Mouse (Mus musculus): ENCODE measurements at regions not wholly inside any gene's neighbourhood (a gene's known extent, or its start where the extent isn't known, plus 50 kb on each side); places are given as distances from the start of the nearest gene placed in this dataset.

DNA sequence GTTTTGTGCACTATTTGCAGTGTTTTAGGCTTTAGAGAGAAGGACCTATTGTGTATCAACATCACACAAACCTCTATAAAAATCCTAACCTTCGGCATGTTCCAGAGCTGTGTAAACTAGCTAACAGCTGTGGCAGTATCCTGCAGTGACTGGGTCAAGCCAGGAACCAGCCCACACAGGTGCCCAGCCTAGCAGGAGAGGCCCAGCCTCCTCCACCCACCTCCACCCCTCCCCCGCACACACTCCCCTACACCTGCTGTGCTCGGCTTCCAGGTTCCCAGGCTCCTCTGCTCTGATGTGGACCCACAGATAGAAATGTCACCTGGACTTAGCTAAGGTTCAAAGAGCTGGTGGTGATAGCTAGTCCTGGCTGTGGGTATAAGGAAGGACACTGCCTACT, 179.5 kb upstream of the Klf3 start:
- Histone ChIP-seq H3K27me3 (ENCODE audit: control insufficient read depth, insufficient read depth, low read depth, low read length) (no peaks in the 10 kb centered on the region), H3K4me1 (ENCODE audit: control insufficient read depth, insufficient read depth, low read length) (no peaks in the 10 kb centered on the region), H3K9me3 (replicated peaks; ENCODE audit: control insufficient read depth, low read length, poor library complexity, severe bottlenecking) (no peaks in the 10 kb centered on the region), H3K36me3 (ENCODE audit: control insufficient read depth, insufficient read depth, low read length) (no peaks in the 10 kb centered on the region), H3K27ac (ENCODE audit: low read length) (no peak overlapping the region), H3K9ac (ENCODE audit: low read depth, low read length) (no peak overlapping the region), H3K4me3 (ENCODE audit: low read depth, low read length) (no peak overlapping the region), H3K4me2 (ENCODE audit: low read length) (no peak overlapping the region)
- ATAC-seq: no peak
- 54% methylated on average over 3 of the region's 3 CpGs for WGBS

DNA sequence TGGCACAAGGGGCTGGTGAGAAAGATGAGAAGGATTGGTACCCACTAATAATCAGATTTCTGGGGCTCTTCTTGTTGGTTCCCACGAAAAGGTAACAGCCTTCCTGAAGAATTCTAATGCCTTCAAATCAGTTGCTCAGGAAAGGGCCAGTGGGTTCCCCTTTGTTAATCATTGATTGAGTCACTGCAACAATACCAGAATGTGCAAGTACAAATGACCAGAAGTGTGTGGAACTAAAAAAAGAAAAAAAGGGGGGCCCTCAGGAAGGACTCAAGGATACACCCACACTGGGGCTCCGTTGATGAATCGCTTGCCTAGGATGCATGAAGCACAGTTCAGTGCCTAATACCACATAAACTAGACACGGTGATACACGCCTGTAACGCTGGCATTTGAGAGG, 179.0 kb upstream of the Klf3 start:
- no peaks in the 10 kb centered on the region for H3K4me1 ChIP-seq (ENCODE audit: control insufficient read depth, insufficient read depth, low read length)
- WGBS: 85% methylated on average over 6 of the region's 6 CpGs
- no peaks in the 10 kb centered on the region for H3K27me3 ChIP-seq (ENCODE audit: control insufficient read depth, insufficient read depth, low read depth, low read length)

DNA sequence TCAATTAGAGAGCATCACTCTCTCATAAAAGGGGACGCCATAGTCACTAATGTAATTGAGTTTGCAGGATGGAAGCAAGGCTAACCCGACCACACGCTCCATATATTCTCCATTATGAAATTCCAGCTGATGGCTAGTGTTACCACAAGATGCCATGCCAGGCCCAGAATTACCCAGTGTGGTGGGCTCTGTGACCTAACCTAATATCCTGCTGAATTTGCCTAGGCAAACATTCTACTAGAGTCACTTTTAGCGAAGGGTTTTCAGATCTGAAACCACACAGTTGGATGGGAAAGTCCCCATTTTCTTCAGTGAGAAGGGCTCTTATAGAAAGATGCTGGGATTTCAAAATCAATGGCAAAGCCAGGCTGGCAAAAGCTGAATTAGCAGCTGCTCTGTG, 177.8 kb upstream of the Klf3 start:
- ATAC-seq: no peak
- no peak overlapping the region for H3K9ac ChIP-seq (ENCODE audit: low read depth, low read length)
- no peak overlapping the region for H3K27ac ChIP-seq (ENCODE audit: low read length)
- H3K27me3 ChIP-seq (ENCODE audit: control insufficient read depth, insufficient read depth, low read depth, low read length): no peaks in the 10 kb centered on the region
- H3K36me3 ChIP-seq (ENCODE audit: control insufficient read depth, insufficient read depth, low read length): no peaks in the 10 kb centered on the region
- no peak overlapping the region for H3K4me2 ChIP-seq (ENCODE audit: low read length)
- H3K9me3 ChIP-seq (replicated peaks; ENCODE audit: control insufficient read depth, low read length, poor library complexity, severe bottlenecking): no peaks in the 10 kb centered on the region
- no peak overlapping the region for H3K4me3 ChIP-seq (ENCODE audit: low read depth, low read length)
- H3K4me1 ChIP-seq (ENCODE audit: control insufficient read depth, insufficient read depth, low read length): no peaks in the 10 kb centered on the region
- WGBS: 83% methylated on average over 4 of the region's 4 CpGs

More for the DNA sequence above, 179.0 kb upstream of the Klf3 start:
- Histone ChIP-seq H3K4me3 (ENCODE audit: low read depth, low read length) (no peak overlapping the region), H3K36me3 (ENCODE audit: control insufficient read depth, insufficient read depth, low read length) (no peaks in the 10 kb centered on the region), H3K9me3 (replicated peaks; ENCODE audit: control insufficient read depth, low read length, poor library complexity, severe bottlenecking) (no peaks in the 10 kb centered on the region), H3K27ac (ENCODE audit: low read length) (no peak overlapping the region), H3K9ac (ENCODE audit: low read depth, low read length) (no peak overlapping the region), H3K4me2 (ENCODE audit: low read length) (no peak overlapping the region)
- ATAC-seq: no peak

DNA sequence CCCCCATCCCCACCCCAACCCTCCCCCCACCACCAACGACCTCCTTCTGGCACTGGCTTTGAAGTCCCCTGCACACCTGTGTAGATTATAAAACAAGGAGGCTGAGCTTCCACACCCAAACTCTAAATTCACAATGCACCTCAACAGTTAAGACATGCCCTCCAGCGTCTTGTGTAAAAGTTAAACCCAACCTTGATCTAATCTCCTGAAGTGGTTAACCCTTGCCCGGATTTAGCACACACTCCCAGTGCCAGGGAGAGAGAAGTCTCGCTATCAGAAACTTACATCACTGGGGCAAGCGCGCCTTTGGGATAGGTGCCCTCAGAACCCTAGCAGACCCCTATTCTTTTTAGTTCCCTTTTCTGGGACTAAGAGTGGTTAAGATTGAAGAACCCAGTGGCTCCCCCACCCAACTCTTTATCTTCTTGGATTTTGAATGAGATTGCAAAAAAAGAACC, 177.3 kb upstream of the Klf3 start:
- Histone ChIP-seq H3K9me3 (replicated peaks; ENCODE audit: control insufficient read depth, low read length, poor library complexity, severe bottlenecking) (no peaks in the 10 kb centered on the region), H3K36me3 (ENCODE audit: control insufficient read depth, insufficient read depth, low read length) (no peaks in the 10 kb centered on the region), H3K4me1 (ENCODE audit: control insufficient read depth, insufficient read depth, low read length) (no peaks in the 10 kb centered on the region), H3K4me3 (ENCODE audit: low read depth, low read length) (no peak overlapping the region), H3K4me2 (ENCODE audit: low read length) (no peak overlapping the region), H3K27ac (ENCODE audit: low read length) (no peak overlapping the region), H3K27me3 (ENCODE audit: control insufficient read depth, insufficient read depth, low read depth, low read length) (no peaks in the 10 kb centered on the region), H3K9ac (ENCODE audit: low read depth, low read length) (no peak overlapping the region)
- no peak for ATAC-seq
- whole genome bisulfite sequencing: 62% methylated on average over 6 of the region's 6 CpGs

DNA sequence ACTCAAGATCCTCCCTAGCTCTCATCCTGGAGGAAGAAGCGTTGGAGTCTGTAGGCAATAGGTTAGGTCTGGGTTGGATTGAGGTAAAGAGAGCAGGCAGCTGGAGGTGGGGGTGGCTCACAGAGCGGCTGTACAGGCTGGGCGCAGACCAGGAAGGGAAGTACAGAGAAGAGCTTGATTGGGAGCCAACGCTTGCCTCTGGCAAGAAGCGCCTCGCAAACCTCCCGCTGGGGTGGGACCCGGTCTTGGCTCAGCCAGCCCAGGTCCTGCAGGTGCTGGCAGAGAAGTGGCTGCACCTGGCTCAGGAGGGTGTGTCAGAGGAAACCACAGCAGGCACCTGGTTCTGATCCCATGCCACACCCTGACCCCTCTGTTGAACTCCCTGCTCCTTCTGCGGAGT, 176.8 kb upstream of the Klf3 start:
- no peaks in the 10 kb centered on the region for H3K9me3 ChIP-seq (replicated peaks; ENCODE audit: control insufficient read depth, low read length, poor library complexity, severe bottlenecking)
- ATAC-seq: no peak
- no peaks in the 10 kb centered on the region for H3K36me3 ChIP-seq (ENCODE audit: control insufficient read depth, insufficient read depth, low read length)
- H3K9ac ChIP-seq (ENCODE audit: low read depth, low read length): no peak overlapping the region
- no peaks in the 10 kb centered on the region for H3K4me1 ChIP-seq (ENCODE audit: control insufficient read depth, insufficient read depth, low read length)
- no peak overlapping the region for H3K27ac ChIP-seq (ENCODE audit: low read length)
- no peaks in the 10 kb centered on the region for H3K27me3 ChIP-seq (ENCODE audit: control insufficient read depth, insufficient read depth, low read depth, low read length)
- 61% methylated on average over 9 of the region's 9 CpGs for WGBS
- no peak overlapping the region for H3K4me2 ChIP-seq (ENCODE audit: low read length)
- no peak overlapping the region for H3K4me3 ChIP-seq (ENCODE audit: low read depth, low read length)

DNA sequence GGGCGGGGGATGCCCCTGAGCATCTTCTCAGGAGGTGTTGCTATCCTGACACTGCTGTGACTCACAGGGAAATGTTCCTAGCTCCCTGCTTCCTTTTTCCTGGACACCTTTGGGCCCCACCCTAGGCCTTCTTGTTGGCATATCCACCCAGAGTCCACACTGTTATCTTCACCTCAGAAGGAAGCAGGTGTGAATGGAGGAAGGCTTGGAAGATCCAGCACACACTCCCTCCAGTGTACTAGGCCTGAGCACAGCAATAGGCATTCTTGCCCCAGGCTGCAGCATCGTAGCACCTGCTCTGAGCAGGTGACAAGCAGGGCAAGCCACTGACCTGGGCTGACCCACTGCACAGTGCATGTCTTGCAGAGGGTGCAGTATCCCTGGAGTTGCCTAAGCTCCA, 172.6 kb upstream of the Klf3 start:
- ATAC-seq: no peak
- H3K9me3 ChIP-seq (replicated peaks; ENCODE audit: control insufficient read depth, low read length, poor library complexity, severe bottlenecking): no peaks in the 10 kb centered on the region
- no peaks in the 10 kb centered on the region for H3K4me1 ChIP-seq (ENCODE audit: control insufficient read depth, insufficient read depth, low read length)
- H3K4me3 ChIP-seq (ENCODE audit: low read depth, low read length): no peak overlapping the region
- 92% methylated on average over 2 of the region's 2 CpGs for WGBS
- no peaks in the 10 kb centered on the region for H3K27me3 ChIP-seq (ENCODE audit: control insufficient read depth, insufficient read depth, low read depth, low read length)
- H3K4me2 ChIP-seq (ENCODE audit: low read length): no peak overlapping the region
- H3K27ac ChIP-seq (ENCODE audit: low read length): no peak overlapping the region
- H3K9ac ChIP-seq (ENCODE audit: low read depth, low read length): no peak overlapping the region
- H3K36me3 ChIP-seq (ENCODE audit: control insufficient read depth, insufficient read depth, low read length): no peaks in the 10 kb centered on the region

DNA sequence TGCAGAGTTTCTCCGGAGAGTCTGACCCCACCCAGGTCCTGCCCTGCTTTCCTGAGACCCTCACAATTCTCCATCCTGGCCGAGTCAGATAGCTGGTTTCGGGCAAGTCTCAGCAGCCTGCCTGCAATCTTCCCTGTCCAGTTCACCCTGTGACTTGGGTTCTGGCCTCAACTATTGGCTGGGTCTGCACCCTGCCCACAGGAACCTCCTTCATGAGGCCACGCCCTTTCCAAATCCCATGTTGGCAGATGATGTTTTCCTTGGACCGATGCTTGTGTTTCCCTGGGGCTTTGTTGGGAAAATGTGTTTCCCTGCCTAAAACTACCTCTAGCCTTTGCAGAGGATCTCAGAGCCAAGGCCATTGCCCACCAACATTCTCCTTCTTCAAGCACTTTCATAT, 171.0 kb upstream of the Klf3 start:
- H3K4me3 ChIP-seq (ENCODE audit: low read depth, low read length): no peak overlapping the region
- no peak overlapping the region for H3K9ac ChIP-seq (ENCODE audit: low read depth, low read length)
- H3K9me3 ChIP-seq (replicated peaks; ENCODE audit: control insufficient read depth, low read length, poor library complexity, severe bottlenecking): no peaks in the 10 kb centered on the region
- H3K4me1 ChIP-seq (ENCODE audit: control insufficient read depth, insufficient read depth, low read length): no peaks in the 10 kb centered on the region
- no peaks in the 10 kb centered on the region for H3K36me3 ChIP-seq (ENCODE audit: control insufficient read depth, insufficient read depth, low read length)
- H3K27ac ChIP-seq (ENCODE audit: low read length): no peak overlapping the region
- H3K27me3 ChIP-seq (ENCODE audit: control insufficient read depth, insufficient read depth, low read depth, low read length): no peaks in the 10 kb centered on the region
- WGBS: 91% methylated on average over 5 of the region's 5 CpGs
- no peak for ATAC-seq
- no peak overlapping the region for H3K4me2 ChIP-seq (ENCODE audit: low read length)

DNA sequence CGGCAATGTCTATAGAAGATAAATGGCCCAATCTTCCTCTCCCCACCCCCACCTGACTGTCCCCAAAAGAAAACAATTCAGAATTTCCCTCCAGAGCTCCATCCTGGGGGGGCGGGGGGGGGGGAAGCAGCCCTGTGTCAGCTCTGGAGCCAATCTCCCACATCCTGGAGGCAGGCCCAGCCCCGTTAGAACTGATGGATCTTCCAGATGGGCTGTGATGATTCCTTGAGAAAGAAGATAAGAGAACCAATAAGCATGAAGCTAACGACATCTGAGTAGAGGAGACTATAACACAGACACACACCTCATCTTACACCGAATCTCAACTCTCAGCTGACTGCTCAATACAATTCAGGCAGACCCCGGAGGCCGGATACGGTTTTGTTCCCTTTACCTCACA, 169.2 kb upstream of the Klf3 start:
- Histone ChIP-seq H3K36me3 (ENCODE audit: control insufficient read depth, insufficient read depth, low read length) (no peaks in the 10 kb centered on the region), H3K9ac (ENCODE audit: low read depth, low read length) (no peak overlapping the region), H3K27me3 (ENCODE audit: control insufficient read depth, insufficient read depth, low read depth, low read length) (no peaks in the 10 kb centered on the region), H3K4me2 (ENCODE audit: low read length) (no peak overlapping the region), H3K4me3 (ENCODE audit: low read depth, low read length) (no peak overlapping the region), H3K27ac (ENCODE audit: low read length) (no peak overlapping the region), H3K9me3 (replicated peaks; ENCODE audit: control insufficient read depth, low read length, poor library complexity, severe bottlenecking) (no peaks in the 10 kb centered on the region), H3K4me1 (ENCODE audit: control insufficient read depth, insufficient read depth, low read length) (no peaks in the 10 kb centered on the region)
- ATAC-seq: no peak
- 83% methylated on average over 8 of the region's 8 CpGs for WGBS

DNA sequence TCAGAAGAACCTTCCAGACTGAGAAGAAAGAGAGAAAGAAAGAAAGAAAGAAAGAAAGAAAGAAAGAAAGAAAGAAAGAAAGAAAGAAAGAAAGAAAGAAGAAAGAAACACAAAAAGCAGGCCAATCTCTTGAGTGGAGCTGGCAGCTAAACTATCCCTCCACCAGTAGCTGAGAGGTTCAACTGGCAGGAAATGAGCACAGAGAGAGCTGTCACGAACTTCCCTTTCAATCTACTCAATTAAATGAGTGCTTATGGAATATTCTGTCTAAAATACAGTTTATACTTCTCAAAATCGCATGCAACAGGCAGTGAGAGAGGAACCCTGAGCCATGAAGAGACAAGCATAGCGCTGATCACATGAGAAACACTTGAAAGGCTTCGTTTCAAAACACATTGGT, 168.5 kb upstream of the Klf3 start:
- WGBS: 83% methylated on average over 4 of the region's 4 CpGs
- no peak for ATAC-seq
- H3K27ac ChIP-seq (ENCODE audit: low read length): no peak overlapping the region

DNA sequence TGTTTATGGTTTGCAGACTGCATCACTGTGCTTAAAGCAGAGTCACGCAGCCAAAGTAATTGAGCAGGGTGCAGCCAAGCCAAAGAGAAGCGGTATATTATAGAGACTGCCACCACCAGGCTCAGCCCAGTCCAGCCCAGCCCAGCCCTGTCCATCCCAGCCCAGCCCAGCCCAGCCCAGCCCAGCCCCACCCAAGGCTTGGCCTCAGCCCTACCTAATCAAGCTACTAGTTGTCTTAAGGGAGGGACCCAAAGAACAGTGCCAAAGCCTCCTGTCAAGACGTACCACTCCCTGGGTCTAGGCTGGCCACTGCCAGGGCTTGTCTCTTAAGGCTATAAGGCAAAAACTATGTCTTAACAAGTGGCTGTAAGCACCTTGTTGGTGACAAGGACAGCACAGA, 166.9 kb upstream of the Klf3 start:
- no peak for ATAC-seq
- WGBS: 89% methylated on average over 3 of the region's 3 CpGs
- no peaks in the 10 kb centered on the region for H3K27me3 ChIP-seq (ENCODE audit: control insufficient read depth, insufficient read depth, low read depth, low read length)
- H3K27ac ChIP-seq (ENCODE audit: low read length): no peak overlapping the region
- H3K4me3 ChIP-seq (ENCODE audit: low read depth, low read length): no peak overlapping the region
- no peaks in the 10 kb centered on the region for H3K36me3 ChIP-seq (ENCODE audit: control insufficient read depth, insufficient read depth, low read length)
- H3K4me1 ChIP-seq (ENCODE audit: control insufficient read depth, insufficient read depth, low read length): no peaks in the 10 kb centered on the region
- H3K9me3 ChIP-seq (replicated peaks; ENCODE audit: control insufficient read depth, low read length, poor library complexity, severe bottlenecking): no peaks in the 10 kb centered on the region
- no peak overlapping the region for H3K4me2 ChIP-seq (ENCODE audit: low read length)
- no peak overlapping the region for H3K9ac ChIP-seq (ENCODE audit: low read depth, low read length)

More for the DNA sequence above, 168.5 kb upstream of the Klf3 start:
- Histone ChIP-seq H3K4me2 (ENCODE audit: low read length) (no peak overlapping the region), H3K4me3 (ENCODE audit: low read depth, low read length) (no peak overlapping the region), H3K9ac (ENCODE audit: low read depth, low read length) (no peak overlapping the region), H3K36me3 (ENCODE audit: control insufficient read depth, insufficient read depth, low read length) (no peaks in the 10 kb centered on the region), H3K27me3 (ENCODE audit: control insufficient read depth, insufficient read depth, low read depth, low read length) (no peaks in the 10 kb centered on the region), H3K4me1 (ENCODE audit: control insufficient read depth, insufficient read depth, low read length) (no peaks in the 10 kb centered on the region), H3K9me3 (replicated peaks; ENCODE audit: control insufficient read depth, low read length, poor library complexity, severe bottlenecking) (no peaks in the 10 kb centered on the region)
